ENCODE assay signal across 24 mouse cellular contexts in the genomic region with DNA sequence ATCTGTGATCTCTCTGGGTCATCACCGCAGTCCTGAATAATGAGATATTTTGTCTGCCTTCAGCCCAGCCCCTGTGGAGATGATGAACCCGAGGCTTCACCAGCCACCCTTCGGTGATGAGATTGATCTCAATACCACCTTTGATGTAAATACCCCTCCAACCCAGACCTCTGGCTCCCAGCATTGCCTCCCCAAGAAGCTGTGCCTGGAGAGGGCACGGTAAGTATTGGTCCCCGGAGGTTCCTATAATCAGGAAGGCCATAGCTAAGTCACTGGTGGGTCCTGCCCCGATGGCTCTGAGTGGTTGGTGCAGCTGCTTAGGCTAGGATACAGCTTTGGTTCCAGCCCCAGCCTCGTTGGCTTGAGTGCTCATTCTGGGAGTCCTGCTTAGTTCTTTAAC. TPM values are rescaled to one million over a fixed set of nuclear protein-coding genes. Genes with fewer than 3 reads are reported as not detected.
DNase-seq lines count a peak whose midpoint lies in the region; ATAC-seq and TF ChIP-seq lines count a peak whose summit lies in the region.
"Had no signal": no experiment of that assay in that cellular context is flagged by ENCODE, and none has a peak within 500 bp of the region (broad histone marks: within the 10 kb centered on the region; RNA-seq: fewer than 3 reads in every experiment).

No protein-coding gene starts in this region.

- H3K27me3 ChIP-seq in heart, embryonic 12.5 days (replicated peaks), result no peaks in the 10 kb centered on the region
- H3K27me3 ChIP-seq in liver, embryonic 15.5 days, result no peaks in the 10 kb centered on the region
- H3K27me3 ChIP-seq in liver, postnatal 0 days (ENCODE audit: insufficient read depth, low read length), result no peaks in the 10 kb centered on the region
- H3K27me3 ChIP-seq: CH12.LX; embryonic facial prominence, embryonic 12.5 days; forebrain, embryonic 13.5 days; forebrain, embryonic 15.5 days; Patski had no signal

- TF ChIP-seq CTCF in liver, postnatal 0 days (IDR thresholded peaks at IDR 0.05; ENCODE audit: low read depth), result no peak

- DNase-seq in heart, adult 11 months, result peak; percentile 90
- DNase-seq in liver, postnatal 0 days, result no peak
- no peak for DNase-seq in lung, postnatal 10 days
- DNase-seq: adrenal gland, adult 8-10 months; adrenal gland, postnatal 14 days; adrenal gland, postnatal 36 days; B cell, adult 2 months; cerebellum, adult 11-12 months; cerebellum, adult 2 months; cerebellum, adult 9-10 months; cerebellum, postnatal 10 days; cerebellum, postnatal 25 days; forebrain, postnatal 0 days had no signal

- no peaks in the 10 kb centered on the region for H3K9me3 ChIP-seq in heart, embryonic 12.5 days (replicated peaks)
- no peaks in the 10 kb centered on the region for H3K9me3 ChIP-seq in liver, embryonic 15.5 days (replicated peaks)
- H3K9me3 ChIP-seq in liver, postnatal 0 days (ENCODE audit: low read length), result no peaks in the 10 kb centered on the region
- H3K9me3 ChIP-seq: embryonic facial prominence, embryonic 10.5 days; embryonic facial prominence, embryonic 12.5 days; forebrain, embryonic 13.5 days; forebrain, embryonic 15.5 days; G1E had no signal

- peaks cover 31% of the 10 kb centered on the region for H3K4me1 ChIP-seq in heart, embryonic 12.5 days (replicated peaks)
- H3K4me1 ChIP-seq in liver, embryonic 15.5 days (replicated peaks), result peaks cover 62% of the 10 kb centered on the region
- peaks cover 31% of the 10 kb centered on the region for H3K4me1 ChIP-seq in liver, postnatal 0 days (ENCODE audit: insufficient read depth)
- H3K4me1 ChIP-seq: embryonic facial prominence, embryonic 12.5 days; forebrain, embryonic 13.5 days; forebrain, embryonic 15.5 days had no signal

- TF ChIP-seq EP300 in liver, postnatal 0 days (IDR thresholded peaks at IDR 0.05; ENCODE audit: low read depth), result no peak

- 87% methylated on average over 7 of the region's 7 CpGs for WGBS in heart, embryonic 12.5 days
- WGBS in liver, embryonic 15.5 days (ENCODE audit: insufficient replicate concordance), result 81% methylated on average over 7 of the region's 7 CpGs
- 88% methylated on average over 7 of the region's 7 CpGs for WGBS in liver, postnatal 0 days (ENCODE audit: insufficient replicate concordance)

- H3K36me3 ChIP-seq in heart, embryonic 12.5 days, result peaks cover 25% of the 10 kb centered on the region
- peaks cover 69% of the 10 kb centered on the region for H3K36me3 ChIP-seq in liver, embryonic 15.5 days (replicated peaks)
- peaks cover 4% of the 10 kb centered on the region for H3K36me3 ChIP-seq in liver, postnatal 0 days (replicated peaks; ENCODE audit: insufficient read depth, low read length)
- H3K36me3 ChIP-seq: forebrain, embryonic 15.5 days had no signal

- no peak overlapping the region for H3K9ac ChIP-seq in heart, embryonic 12.5 days
- no peak overlapping the region for H3K9ac ChIP-seq in liver, embryonic 15.5 days
- no peak overlapping the region for H3K9ac ChIP-seq in liver, postnatal 0 days (replicated peaks)
- H3K9ac ChIP-seq: embryonic facial prominence, embryonic 12.5 days; forebrain, embryonic 13.5 days; forebrain, embryonic 15.5 days; forebrain, postnatal 0 days had no signal

- no peak overlapping the region for H3K27ac ChIP-seq in heart, embryonic 12.5 days (ENCODE audit: poor library complexity, severe bottlenecking)
- peak overlapping the region; percentile 43; the same call in 1 of the 2 replicates for H3K27ac ChIP-seq in liver, embryonic 15.5 days (replicated peaks)
- no peak overlapping the region for H3K27ac ChIP-seq in liver, postnatal 0 days (ENCODE audit: low read depth)
- H3K27ac ChIP-seq: embryonic facial prominence, embryonic 10.5 days; embryonic facial prominence, embryonic 12.5 days; forebrain, embryonic 13.5 days; forebrain, embryonic 15.5 days had no signal

- no peak overlapping the region for H3K4me3 ChIP-seq in heart, embryonic 12.5 days
- no peak overlapping the region for H3K4me3 ChIP-seq in liver, embryonic 15.5 days (replicated peaks)
- no peak overlapping the region for H3K4me3 ChIP-seq in liver, postnatal 0 days (ENCODE audit: low read depth, low read length)
- H3K4me3 ChIP-seq: embryonic facial prominence, embryonic 10.5 days; embryonic facial prominence, embryonic 12.5 days; forebrain, embryonic 13.5 days; forebrain, embryonic 15.5 days had no signal

- no peak for ATAC-seq in heart, embryonic 12.5 days (ENCODE audit: insufficient number of reproducible peaks, low FRiP score)
- ATAC-seq in liver, embryonic 15.5 days (ENCODE audit: insufficient read depth), result no peak
- no peak for ATAC-seq in liver, postnatal 0 days
- ATAC-seq: activated CD4-positive, CD25-positive, alpha-beta regulatory T cell, adult 4 months; CD4-positive, CD25-positive, alpha-beta regulatory T cell, adult 4 months; forebrain, embryonic 13.5 days; forebrain, embryonic 15.5 days; forebrain, postnatal 0 days; Patski had no signal

- no peak overlapping the region for H3K4me2 ChIP-seq in heart, embryonic 12.5 days
- no peak overlapping the region for H3K4me2 ChIP-seq in liver, embryonic 15.5 days
- H3K4me2 ChIP-seq in liver, postnatal 0 days (ENCODE audit: low read depth, low read length), result no peak overlapping the region
- H3K4me2 ChIP-seq: embryonic facial prominence, embryonic 12.5 days; forebrain, embryonic 13.5 days; forebrain, embryonic 15.5 days had no signal

RNA-seq across cellular contexts. Expression of gene Uba7, which starts 6.8 kb away (rescaled TPM):
- 42.9 and 45.7 TPM in 2 replicates for polyA plus RNA-seq in heart, embryonic 12.5 days (2016; fragmentation: Nextera tagmentation; extraction: Ambion mirVana)
- polyA plus RNA-seq in liver, embryonic 15.5 days (2015; fragmentation: Nextera tagmentation; extraction: Ambion mirVana), result 55.7 and 60.1 TPM in 2 replicates
- polyA plus RNA-seq in liver, postnatal 0 days (2015; fragmentation: Nextera tagmentation; extraction: Ambion mirVana), result 32.0 and 33.2 TPM in 2 replicates

RNA-seq across cellular contexts. Expression of gene Gm20661, which starts 14.3 kb away (rescaled TPM):
- 4.4 and 5.2 TPM in 2 replicates for polyA plus RNA-seq in heart, embryonic 12.5 days (2016; fragmentation: Nextera tagmentation; extraction: Ambion mirVana)
- 0.54 and 0.66 TPM in 2 replicates for polyA plus RNA-seq in liver, embryonic 15.5 days (2015; fragmentation: Nextera tagmentation; extraction: Ambion mirVana)
- 0.12 and 0.31 TPM in 2 replicates for polyA plus RNA-seq in liver, postnatal 0 days (2015; fragmentation: Nextera tagmentation; extraction: Ambion mirVana)
- polyA plus RNA-seq: activated CD4-positive, CD25-positive, alpha-beta regulatory T cell, adult 4 months; CD4-positive, CD25-positive, alpha-beta regulatory T cell, adult 4 months; Patski had no signal

RNA-seq across cellular contexts. Expression of gene Inka1, which starts 17.1 kb away (rescaled TPM):
- polyA plus RNA-seq in heart, embryonic 12.5 days (2016; fragmentation: Nextera tagmentation; extraction: Ambion mirVana), result 41.9 and 43.9 TPM in 2 replicates
- polyA plus RNA-seq in liver, embryonic 15.5 days (2015; fragmentation: Nextera tagmentation; extraction: Ambion mirVana), result 50.5 and 50.8 TPM in 2 replicates
- 28.5 and 30.6 TPM in 2 replicates for polyA plus RNA-seq in liver, postnatal 0 days (2015; fragmentation: Nextera tagmentation; extraction: Ambion mirVana)

RNA-seq across cellular contexts. Expression of gene Traip, which starts 18.6 kb away (rescaled TPM):
- 12.4 and 13.1 TPM in 2 replicates for polyA plus RNA-seq in heart, embryonic 12.5 days (2016; fragmentation: Nextera tagmentation; extraction: Ambion mirVana)
- 12.6 and 14.6 TPM in 2 replicates for polyA plus RNA-seq in liver, embryonic 15.5 days (2015; fragmentation: Nextera tagmentation; extraction: Ambion mirVana)
- 5.4 and 6.5 TPM in 2 replicates for polyA plus RNA-seq in liver, postnatal 0 days (2015; fragmentation: Nextera tagmentation; extraction: Ambion mirVana)

RNA-seq across cellular contexts. Expression of gene Cdhr4, which starts 23.8 kb away (rescaled TPM):
- 6.8 and 11.4 TPM in 2 replicates for polyA plus RNA-seq in heart, embryonic 12.5 days (2016; fragmentation: Nextera tagmentation; extraction: Ambion mirVana)
- 1.1 and 1.5 TPM in 2 replicates for polyA plus RNA-seq in liver, embryonic 15.5 days (2015; fragmentation: Nextera tagmentation; extraction: Ambion mirVana)
- 0.75 and 1.1 TPM in 2 replicates for polyA plus RNA-seq in liver, postnatal 0 days (2015; fragmentation: Nextera tagmentation; extraction: Ambion mirVana)
- polyA plus RNA-seq: Patski had no signal
